Mouse (Mus musculus): Measurements from ENCODE around the gene Rapgef5. TPM values are rescaled to one million over a fixed set of nuclear protein-coding genes. Genes with fewer than 3 reads are reported as not detected.

Rapgef5 gene
- total RNA-seq, 2 experiments from 2014 or later = 149 to 189 TPM

DNA sequence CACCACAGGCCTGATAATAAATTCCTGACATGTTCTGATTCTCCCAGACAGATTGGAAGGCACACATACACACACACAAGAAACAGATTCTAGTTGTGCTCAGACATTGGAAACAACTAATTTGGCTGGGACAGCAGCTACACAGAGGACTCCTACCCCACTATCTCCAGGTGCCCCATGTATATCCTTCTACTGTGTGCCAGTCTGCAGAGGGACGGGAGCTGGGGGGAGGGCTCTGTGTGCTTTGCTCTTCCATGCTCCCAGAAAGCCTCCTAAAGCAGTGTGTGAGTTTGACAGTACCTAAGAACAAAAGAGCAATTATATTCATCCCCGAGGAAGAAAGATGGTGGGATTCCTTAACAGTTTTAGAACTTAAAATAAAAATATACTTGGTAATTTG lies 187.1 kb downstream of the Rapgef5 start:
- Histone ChIP-seq H3K27ac (no peak overlapping the region), H3K4me3 (no peak overlapping the region)
- intact Hi-C loops (cut with DNase I) = no loop called here
- DNase-seq (ENCODE audit: extremely low spot score in 1 of 2, low spot score in 2 of 2) = peak in 1 of 2 experiments; percentile 6
- no peak for TF ChIP-seq CTCF (IDR thresholded peaks at IDR 0.05)

DNA sequence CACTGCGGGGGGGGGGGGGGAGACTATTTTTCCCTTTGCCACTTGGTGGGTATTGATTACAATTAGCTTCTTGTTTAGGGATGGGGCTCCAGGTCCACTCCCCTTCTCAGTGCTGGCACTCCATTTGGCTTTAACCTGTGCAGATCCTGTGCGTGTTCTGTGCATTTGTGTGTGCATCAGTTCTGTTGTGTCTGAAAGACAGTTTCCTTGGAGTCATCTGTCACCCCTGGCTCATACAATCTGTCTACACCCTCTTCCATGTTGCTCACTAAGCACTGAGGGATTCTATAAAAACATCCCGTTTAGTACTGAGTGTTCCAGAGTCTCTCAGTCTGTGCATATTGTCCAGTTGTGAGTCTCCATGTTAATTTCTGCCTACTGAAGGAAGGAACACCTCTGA lies 189.0 kb downstream of the Rapgef5 start:
- intact Hi-C loops (cut with DNase I) = no loop called here
- DNase-seq (ENCODE audit: extremely low spot score in 1 of 2, low spot score in 2 of 2) = peak in 1 of 2 experiments; percentile 4
- no peak overlapping the region for H3K27ac ChIP-seq
- H3K4me3 ChIP-seq = no peak overlapping the region
- no peak for TF ChIP-seq CTCF (IDR thresholded peaks at IDR 0.05)

DNA sequence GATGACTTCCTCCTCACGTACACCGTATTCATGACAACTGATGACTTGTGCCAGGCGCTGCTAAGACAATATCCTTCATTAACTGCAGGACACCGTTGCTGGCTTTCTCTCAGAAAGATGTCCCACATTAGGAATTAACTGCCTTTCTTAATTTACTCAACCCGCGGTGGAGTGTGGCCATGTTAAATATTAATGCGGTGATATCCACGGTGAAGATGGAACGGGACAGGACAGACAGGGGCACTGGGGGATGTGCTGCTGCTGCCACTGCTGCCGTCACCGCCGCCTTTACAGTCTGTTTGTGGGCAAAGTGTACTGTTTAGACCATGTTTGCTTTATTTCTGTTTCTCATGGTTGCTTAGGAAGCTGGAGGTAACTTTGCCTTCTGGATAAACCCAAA lies 193.0 kb downstream of the Rapgef5 start:
- intact Hi-C loops (cut with DNase I) = no loop called here
- TF ChIP-seq CTCF (IDR thresholded peaks at IDR 0.05) = no peak
- Histone ChIP-seq H3K27ac (no peak overlapping the region), H3K4me3 (no peak overlapping the region)
- DNase-seq (ENCODE audit: extremely low spot score in 1 of 2, low spot score in 2 of 2) = peak in 1 of 2 experiments; percentile 5

DNA sequence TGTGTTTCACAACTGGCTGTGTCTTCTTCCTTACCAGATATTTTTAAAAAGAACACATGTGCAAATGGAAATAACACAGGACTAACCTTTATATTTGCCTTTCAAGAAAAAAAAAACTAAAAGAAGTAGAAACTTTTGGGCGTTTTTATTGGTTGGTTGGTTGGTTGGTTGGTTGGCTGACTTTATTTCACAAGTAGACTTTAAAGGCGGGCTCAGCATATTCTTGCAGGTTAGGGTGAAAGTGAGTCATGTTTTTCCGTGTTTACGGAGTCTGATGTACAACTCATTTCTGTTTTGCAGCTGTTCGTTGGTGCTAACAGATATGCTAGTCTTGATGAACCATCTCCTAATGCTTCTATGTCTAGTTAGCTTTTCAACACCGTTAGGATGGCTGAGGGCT lies 196.2 kb downstream of the Rapgef5 start:
- no peak overlapping the region for H3K4me3 ChIP-seq
- no peak for TF ChIP-seq CTCF (IDR thresholded peaks at IDR 0.05)
- no peak overlapping the region for H3K27ac ChIP-seq
- intact Hi-C loops (cut with DNase I) = no loop called here
- no peak for DNase-seq (ENCODE audit: extremely low spot score in 1 of 2, low spot score in 2 of 2)

DNA sequence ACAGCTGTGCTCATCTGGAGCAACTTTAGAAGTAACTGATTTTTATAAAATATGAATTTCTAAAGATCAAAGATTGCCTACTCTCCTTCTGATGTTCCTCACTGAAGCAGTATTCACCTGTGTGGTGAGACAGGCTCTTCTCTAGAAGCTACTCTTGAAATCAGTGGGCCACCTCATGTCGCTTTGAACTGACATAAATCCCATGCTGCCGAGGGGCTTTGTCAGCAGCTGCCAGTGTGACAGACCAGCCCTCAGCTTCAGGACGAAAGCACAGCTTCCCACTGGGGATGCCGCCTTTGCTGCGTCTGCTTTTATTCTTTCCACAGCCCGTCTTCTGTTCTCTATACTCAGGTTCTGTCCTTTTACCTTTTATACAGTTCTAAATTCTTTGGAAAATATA lies 197.3 kb downstream of the Rapgef5 start:
- TF ChIP-seq CTCF (IDR thresholded peaks at IDR 0.05) = no peak
- DNase-seq (ENCODE audit: extremely low spot score in 1 of 2, low spot score in 2 of 2) = no peak
- no peak overlapping the region for H3K4me3 ChIP-seq
- intact Hi-C loops (cut with DNase I) = no loop called here
- H3K27ac ChIP-seq = no peak overlapping the region

DNA sequence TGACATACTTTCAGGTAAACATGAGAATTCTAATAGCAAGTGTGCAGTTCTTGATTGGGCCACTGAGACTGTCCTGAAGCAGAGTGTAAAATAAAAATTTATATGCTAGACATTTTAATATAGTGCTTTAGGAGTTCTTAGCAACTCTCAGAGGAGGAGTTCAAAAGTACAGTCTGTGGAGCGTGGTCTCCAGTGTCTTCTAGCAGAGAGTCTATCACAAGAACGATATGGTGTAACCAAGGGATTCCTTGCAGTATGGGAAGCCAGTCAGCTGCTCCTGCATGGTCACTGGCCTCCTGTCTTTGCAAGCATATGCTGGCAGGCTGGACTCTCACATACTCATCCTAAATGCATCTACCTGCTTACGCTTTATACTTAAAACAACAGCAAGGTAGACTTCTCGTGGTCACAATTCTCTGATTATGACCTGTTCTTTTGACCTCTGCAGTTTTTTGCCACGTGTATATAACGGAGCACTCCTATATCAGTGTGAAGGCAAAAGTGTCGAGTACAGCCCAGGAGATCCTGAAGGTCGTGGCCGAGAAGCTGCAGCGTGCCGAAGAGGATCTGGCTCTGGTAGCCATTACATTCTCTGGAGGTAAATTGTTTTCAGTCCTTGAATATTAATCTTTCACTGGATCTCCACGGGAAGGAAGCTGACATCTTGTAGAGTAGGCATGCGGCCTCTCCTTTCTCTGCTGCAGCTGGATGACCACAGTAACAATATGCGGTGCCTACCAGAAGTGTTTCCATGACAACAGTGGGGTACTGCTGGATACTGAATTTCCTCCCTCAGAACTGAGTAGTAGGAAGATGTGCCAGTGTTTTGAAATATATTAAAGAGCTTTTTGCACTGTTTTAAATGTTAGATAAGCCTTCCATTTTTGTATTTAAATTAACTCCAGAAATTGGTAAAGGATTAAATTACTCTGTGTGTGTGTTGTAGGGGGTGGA lies 204.8 kb downstream of the Rapgef5 start:
- peak in 1 of 2 experiments; percentile 11 for DNase-seq (ENCODE audit: extremely low spot score in 1 of 2, low spot score in 2 of 2)
- Histone ChIP-seq H3K27ac (0 out of 2 replicates have a peak overlapping the region, but pooled peaks have one; percentile 3), H3K4me3 (no peak overlapping the region)
- TF ChIP-seq CTCF (IDR thresholded peaks at IDR 0.05) = no peak
- intact Hi-C loops (cut with DNase I) = no loop called here

DNA sequence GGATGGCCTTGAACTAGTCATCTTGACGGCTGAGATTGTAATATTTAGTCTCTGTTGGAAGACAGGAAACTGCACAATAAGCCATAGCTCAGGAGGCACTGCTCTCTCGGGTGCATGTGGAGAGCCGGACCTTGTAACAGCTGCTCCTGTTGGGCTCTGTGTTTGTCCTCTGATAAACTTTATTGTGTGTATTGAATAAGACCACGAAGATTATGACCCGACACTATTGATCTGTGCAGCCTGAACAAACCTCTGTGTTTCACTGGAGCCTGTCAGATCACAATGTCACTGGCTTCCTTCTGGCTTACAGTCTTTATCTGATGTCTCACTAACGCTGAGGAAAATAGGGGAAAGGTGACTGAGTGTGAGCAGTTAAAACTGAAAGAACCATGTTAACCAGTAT lies 205.5 kb downstream of the Rapgef5 start:
- Histone ChIP-seq H3K4me3 (no peak overlapping the region), H3K27ac (no peak overlapping the region)
- no peak for TF ChIP-seq CTCF (IDR thresholded peaks at IDR 0.05)
- intact Hi-C loops (cut with DNase I) = no loop called here
- peak in 1 of 2 experiments; percentile 6 for DNase-seq (ENCODE audit: extremely low spot score in 1 of 2, low spot score in 2 of 2)

DNA sequence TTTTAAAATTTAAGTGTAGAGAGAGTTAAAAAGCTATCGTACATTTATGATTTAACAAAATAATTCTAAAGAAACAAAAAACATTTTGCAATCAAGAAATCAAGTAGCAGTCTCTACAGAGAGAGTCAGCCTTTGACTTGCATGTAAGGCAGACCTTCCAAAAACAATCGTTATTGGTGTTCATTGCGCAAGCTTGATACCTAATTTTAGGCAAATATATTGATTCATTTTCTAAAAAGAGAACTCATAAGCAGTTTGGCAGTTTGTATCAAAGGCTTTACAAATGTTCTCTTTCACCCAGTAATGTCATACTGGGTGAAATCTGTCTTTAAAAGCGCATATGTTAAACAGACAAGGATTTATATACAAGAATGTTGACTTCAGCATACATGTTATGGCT lies 208.7 kb downstream of the Rapgef5 start:
- intact Hi-C loops (cut with DNase I) = no loop called here
- DNase-seq (ENCODE audit: extremely low spot score in 1 of 2, low spot score in 2 of 2) = no peak
- no peak overlapping the region for H3K27ac ChIP-seq
- no peak for TF ChIP-seq CTCF (IDR thresholded peaks at IDR 0.05)
- no peak overlapping the region for H3K4me3 ChIP-seq

DNA sequence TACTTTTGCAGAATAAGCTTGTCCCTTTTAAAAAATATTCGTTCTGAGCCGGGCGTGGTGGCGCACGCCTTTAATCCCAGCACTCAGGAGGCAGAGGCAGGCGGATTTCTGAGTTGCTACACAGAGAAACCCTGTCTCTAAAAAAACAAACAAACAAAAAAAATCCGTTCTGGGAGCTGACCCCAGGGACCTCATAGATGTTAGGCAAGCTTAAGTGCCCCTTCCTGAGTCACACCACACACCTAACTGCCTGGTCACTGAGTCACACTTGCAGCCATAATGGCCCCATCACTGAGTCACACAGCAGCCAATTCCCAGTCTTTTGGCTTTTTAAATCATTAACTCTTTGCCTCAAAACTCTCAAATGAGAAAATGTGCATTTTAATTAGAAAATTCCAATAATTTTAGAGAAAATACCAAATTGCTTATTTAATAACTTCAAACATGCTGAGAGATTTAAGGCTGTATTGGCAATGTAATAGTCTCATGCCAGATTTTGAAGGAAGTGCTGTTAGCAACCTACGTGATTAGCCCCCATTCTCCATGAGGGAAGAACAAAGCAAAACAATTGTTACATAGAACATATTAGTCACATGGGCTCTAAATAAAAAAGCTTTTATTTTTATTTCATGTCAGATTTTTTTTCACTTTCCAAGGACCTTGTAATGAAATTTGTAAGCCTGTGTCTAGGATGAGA lies 211.3 kb downstream of the Rapgef5 start:
- TF ChIP-seq CTCF (IDR thresholded peaks at IDR 0.05) = no peak
- intact Hi-C loops (cut with DNase I) = no loop called here
- no peak overlapping the region for H3K27ac ChIP-seq
- DNase-seq (ENCODE audit: extremely low spot score in 1 of 2, low spot score in 2 of 2) = no peak
- no peak overlapping the region for H3K4me3 ChIP-seq

DNA sequence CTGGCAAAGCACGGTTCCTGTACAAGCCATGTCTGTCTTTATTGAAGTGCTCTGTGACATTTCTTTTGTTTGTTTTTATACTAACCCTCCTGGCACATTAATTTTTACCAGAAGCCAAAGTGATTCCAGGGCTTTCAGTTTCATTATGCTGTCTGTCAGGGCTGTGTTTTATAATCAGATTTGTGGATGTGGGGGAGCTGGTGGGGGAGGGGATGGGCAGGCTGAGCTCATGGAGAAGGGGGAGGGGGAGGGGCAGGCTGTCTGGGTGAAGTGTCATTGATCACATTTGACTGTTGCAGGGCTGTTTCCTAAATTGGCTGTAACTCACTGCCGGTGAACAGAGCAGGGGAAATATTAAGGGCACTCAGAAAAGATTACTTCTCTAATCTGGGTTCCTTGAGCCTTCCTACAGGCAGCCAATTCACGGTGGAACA lies 211.9 kb downstream of the Rapgef5 start:
- Histone ChIP-seq H3K27ac (no peak overlapping the region), H3K4me3 (no peak overlapping the region)
- intact Hi-C loops (cut with DNase I) = no loop called here
- no peak for TF ChIP-seq CTCF (IDR thresholded peaks at IDR 0.05)
- no peak for DNase-seq (ENCODE audit: extremely low spot score in 1 of 2, low spot score in 2 of 2)

DNA sequence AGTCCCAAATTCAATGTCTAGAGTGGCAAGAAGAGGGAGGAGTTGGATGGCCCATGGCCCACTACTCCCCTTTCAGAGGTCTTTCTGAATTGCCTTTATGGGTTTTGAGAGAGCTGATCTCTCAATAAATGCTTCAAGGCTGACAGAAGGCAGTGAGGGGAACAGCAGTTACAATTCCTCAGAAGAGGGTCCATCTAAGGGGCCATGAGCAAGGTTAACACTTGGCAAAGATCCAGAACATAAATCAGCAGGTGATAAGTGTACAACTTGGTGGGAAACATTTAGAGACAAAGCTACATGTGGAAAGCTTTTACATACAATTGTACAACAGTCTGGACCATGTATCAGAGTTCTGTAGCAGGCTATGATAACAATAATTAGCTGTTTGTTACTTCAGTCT lies 217.3 kb downstream of the Rapgef5 start:
- Histone ChIP-seq H3K27ac (no peak overlapping the region), H3K4me3 (no peak overlapping the region)
- DNase-seq (ENCODE audit: extremely low spot score in 1 of 2, low spot score in 2 of 2) = no peak
- intact Hi-C loops (cut with DNase I) = no loop called here
- TF ChIP-seq CTCF (IDR thresholded peaks at IDR 0.05) = no peak

DNA sequence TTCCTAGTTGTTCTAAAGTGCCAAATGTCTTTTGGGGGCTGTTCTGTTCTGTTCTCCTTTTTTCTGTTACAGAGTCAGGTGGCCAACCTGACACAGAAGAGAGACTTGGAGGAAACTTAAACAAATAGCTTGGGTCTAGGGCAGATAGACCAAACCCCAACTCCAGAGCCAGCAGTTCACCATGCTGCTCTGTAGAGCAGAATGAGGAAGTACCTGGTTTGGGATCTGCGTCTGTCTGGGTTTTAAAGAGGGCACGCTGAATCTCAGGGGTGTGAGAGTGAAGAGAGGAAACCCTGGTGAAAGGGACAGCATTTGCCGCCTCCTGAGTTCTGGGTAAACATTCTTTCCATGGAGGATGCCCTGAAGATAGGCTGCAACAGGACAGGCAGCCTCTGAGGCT lies 219.9 kb downstream of the Rapgef5 start:
- no peak for DNase-seq (ENCODE audit: extremely low spot score in 1 of 2, low spot score in 2 of 2)
- H3K4me3 ChIP-seq = no peak overlapping the region
- intact Hi-C loops (cut with DNase I) = no loop called here
- no peak for TF ChIP-seq CTCF (IDR thresholded peaks at IDR 0.05)
- H3K27ac ChIP-seq = no peak overlapping the region
